Mouse (Mus musculus) cerebellum, postnatal 10 days (tissue): ENCODE measurements around the gene Tigd3.

Source experiments
- DNase-seq, 2 experiments: peaks; one replicate each; pipeline ENCODE4 v3.0.0; 2021; ENCODE audit warnings: mixed read lengths in 2 of 2

Tigd3 gene

DNA sequence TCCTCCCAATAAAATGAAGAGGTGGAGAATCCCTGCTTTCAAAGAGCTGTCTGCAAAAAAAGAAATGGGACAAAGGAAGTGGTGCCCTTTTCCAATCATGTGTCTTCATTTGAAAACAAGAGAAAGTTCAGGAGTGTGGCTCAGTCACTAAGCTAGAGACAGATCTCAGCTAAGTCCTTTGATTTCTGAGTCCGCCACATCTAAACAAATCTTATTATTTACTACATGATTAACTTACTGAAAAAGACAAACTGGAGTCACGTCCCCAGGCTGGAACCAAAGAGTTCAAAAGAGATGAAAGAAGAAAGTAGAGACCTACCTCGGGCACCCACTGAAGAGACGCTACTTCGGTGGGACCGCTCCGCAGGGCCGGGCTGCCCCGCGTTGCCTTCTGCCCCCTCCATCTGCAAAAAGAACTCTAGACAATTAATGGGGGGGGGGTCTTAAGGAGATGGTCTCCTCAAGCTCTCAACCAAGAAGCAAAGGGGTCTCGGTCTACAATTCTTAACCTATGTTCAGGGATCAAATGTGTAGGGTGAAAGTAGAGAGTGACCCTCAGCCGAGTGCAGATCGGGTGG, 19.5 kb downstream of the Tigd3 start:
- DNase-seq, result no peak

DNA sequence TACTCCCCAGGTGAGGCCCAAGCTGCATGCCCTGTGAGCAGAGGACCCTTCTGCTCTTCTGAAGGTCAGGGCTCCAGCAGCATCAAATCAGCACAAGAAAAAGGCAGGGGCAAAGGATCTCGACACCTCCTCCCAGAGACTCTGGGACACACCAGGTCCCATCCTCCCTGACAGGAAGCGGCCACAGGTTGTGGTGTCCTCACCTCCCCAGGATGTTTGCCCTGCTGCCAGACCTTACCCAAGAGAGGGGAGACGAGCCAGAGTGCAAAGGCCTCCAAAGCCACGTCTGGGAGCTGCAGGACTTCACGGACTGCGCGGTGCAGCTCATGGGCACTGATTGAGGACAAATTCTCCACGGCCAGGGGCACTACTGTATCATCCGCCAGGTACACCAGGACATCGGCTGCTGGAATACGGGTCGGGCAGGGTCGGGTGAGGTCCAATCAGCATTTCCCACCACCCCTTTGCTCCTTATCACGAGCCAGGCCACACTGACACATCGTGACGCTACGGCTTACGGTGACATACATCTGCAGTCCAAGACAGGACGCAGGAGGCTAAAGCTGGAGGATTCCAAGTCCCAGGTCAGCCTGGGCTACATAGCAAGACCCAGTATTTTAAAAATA, 20.9 kb downstream of the Tigd3 start:
- no peak for DNase-seq

DNA sequence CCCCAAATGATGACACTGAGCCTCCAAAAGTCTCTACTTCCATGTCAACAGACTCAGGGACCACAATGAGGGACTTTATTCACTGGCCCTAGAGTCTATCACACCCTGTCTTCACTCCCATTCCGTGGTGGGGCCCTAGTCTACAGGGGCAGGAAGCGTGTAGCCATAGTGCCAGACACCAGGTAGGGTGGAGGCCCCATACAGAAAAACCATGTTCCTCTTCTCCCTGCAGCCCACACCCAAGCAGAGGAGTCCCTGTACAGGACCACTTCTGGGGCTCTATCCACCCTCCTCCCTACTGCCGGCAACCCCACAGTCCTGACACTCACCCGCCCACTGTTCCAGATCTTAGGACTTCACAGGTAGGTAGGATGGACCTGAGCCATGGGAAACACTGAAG, 21.4 kb downstream of the Tigd3 start:
- DNase-seq, result no peak

DNA sequence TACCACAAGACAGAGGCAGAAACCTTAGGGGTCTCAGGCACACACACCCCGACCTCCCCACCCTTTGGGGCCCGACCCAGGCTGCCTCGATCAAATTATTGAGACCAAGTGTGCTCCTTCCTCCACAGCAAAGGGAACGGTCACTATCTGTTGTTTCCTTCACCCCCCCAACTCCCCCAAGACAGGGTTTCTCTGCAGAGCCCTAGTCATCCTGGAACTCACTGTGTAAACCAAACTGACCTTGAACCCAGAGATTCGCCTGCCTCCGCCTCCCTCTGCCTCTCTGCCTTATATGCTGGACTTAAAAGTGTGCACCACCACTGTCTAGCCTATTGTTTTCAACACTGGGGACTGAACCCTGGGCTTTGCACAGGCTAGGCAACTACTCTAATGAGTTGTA, 22.3 kb downstream of the Tigd3 start:
- DNase-seq, result no peak

DNA sequence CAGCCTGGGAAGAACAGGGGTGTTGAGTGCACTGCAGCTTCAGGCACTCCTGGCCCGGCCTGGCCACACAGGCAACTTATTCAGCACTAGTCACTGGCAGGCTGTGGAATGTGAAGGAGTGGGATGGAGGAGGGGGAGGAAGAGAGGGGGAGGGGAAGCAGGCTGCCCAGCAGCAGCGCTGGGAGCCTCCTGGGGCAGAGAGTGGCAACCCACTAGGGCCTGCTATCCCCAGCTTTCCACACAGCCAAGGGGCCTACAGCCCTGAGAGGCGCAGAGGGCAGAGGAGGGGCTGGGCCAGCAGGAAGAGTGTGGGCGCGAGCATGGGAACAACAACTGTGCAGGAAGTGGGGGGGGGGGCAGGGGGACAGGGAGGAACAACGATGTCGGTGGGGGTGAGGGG, 22.7 kb downstream of the Tigd3 start:
- DNase-seq, result no peak

DNA sequence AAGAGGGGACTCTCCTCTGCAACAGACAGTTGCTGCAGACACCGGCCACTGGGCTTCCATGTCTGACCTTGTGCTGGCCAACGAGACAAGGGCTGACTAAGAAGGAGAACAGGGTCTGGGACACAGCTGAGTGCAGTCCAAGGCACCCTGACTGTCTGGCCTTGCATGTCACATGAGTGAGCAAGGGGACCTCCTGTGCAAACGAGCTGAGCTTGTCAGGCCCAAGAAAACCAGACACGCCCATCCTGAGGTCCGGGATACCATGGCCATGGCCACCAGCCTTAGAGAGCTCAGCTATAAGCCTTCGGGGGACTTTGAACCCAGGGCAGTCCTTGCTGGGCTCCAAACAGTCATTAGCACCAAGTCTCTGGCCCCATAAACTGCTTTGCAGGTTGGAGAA, 25.9 kb downstream of the Tigd3 start:
- DNase-seq, result no peak

DNA sequence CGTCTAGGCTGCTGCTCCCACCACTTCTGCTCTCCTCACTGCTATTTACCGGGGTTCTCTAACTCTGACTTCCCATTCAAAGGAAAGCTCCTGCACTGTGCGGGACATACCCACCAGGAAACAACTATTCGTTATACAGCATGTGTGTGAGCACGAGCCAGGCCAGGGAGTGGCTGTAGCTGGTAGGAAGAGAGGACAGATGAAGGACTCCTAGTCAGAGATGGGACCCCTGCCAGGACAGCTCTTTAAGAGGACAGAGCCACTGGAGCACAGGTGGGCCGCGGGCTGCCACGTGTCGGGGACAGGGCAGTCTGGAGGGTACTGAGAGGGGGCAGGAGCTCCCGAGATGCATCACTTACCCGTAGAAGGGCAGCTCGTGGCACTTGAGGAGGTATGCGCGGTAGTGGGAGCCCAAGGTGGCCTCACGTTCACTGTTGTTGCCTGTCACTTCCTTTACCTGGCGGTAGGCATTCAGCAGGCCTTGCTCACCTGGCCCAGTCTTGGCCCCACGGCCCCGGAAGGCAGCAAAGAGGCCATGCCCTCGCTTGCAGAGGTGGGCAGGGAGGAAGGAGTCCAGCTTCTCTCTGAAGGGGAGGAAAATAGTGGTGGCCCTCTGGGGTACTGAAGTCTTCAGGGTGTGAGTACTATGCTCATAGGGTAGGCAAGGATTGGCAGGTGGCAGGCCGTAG, 29.1 kb downstream of the Tigd3 start:
- no peak for DNase-seq

DNA sequence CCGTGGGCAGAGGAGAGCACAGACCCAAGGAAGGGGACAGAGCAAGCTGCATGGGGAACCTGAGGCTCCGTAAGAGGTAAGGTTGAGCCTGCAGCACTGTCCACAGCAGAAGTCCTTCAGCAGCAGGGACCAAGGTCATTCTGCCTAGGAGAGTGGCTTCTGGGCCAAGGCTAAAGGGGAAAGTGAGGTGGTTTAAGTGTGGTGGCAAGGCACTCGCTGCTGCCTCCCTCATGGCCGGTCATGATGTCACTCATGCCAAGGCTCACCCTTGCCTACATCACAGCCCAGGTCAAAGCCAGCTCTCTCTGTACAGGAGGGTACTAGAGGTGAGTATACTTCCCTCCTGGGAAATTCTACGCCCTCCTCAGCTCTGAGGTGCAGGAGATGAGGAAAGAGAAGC, 30.2 kb downstream of the Tigd3 start:
- DNase-seq, result no peak

DNA sequence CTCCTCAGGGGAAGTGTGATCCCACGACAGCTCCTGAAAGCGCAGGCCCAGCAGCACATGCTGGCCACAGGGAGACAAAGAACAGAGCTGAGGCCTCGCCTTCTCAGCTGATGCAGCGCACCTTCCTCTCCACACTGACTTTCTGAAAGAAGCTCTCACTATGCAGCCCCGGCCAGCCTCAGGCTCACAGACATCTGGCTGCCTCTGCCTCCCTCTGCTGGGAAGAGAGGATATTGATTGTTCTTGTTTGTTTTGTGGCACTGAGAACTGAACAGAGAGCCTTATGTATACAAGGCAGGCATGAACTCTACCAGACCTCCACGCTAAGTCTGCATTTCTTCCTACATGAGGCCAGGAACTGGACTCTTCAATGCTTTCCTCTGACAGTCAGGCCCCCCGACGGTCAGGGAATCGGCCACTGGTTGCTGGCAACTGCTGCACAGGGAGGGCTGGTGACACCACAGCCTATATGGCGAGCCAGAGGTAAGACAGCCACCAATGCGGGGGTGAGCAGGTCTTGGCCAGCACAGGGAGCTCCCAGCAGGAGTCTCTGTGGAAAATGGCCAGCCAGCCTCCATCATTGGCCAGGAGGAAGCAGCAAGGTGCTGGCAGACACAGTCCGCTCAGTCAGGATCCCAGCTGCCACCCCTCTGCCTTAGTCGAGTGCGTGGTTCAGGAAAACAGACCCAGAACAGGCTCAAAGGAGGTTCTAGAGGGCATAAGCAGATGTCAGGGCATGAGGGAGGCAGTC, 31.4 kb downstream of the Tigd3 start:
- DNase-seq, result peak; percentile 57 to 66

DNA sequence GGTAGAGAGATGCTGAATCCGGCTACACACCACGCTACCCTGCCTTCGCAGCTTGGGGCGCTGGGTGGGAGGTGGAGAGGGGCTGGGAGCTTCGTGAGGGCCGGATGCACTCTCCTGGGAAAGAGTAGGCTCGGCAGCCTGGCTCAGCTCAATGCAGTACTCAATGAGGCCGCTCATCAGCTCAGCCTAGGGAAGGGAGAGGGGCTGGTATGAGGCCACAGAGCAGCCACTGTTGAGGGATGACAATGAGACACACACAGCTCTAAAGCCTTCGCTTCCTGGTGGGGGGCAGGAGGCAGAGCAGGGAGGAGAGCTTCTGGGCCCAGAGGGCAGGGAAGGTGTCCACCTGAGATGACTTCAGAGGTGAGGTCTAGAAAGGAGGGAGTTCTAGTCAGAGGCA, 37.3 kb downstream of the Tigd3 start:
- DNase-seq, result no peak

DNA sequence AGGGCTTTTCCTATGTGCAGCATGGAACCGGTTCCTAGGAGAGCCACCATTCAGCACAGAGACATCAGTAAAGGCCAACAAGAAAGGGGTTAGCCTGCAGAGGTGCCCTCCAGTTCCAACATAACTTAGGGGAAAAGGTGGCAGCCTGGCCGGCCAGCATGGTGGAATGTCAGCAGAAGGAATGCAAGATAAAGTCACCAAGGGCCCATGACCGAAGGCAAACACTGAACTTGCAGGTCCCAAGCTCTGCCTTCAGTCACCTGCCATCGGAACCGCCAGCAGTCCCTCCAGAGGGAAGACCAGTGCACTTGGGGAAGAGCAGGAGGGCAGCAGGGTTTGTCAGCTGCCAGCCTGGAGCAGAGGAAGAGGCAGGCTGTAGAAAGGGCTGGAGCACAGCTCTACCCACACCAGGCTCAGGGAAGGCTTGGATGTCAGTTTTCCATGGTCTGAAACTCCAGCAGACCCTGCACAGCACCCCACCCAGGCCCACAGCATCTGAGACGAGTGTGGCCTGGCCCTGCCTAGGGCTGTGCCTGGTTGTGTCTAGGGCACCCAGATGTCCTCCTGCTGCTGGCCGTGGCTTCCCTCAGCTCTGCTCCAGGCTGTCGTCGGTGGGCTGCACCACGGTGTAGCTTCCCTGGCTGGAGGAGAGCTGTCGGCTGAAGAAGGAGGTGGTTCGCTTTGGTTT, 41.8 kb downstream of the Tigd3 start:
- DNase-seq, result no peak

DNA sequence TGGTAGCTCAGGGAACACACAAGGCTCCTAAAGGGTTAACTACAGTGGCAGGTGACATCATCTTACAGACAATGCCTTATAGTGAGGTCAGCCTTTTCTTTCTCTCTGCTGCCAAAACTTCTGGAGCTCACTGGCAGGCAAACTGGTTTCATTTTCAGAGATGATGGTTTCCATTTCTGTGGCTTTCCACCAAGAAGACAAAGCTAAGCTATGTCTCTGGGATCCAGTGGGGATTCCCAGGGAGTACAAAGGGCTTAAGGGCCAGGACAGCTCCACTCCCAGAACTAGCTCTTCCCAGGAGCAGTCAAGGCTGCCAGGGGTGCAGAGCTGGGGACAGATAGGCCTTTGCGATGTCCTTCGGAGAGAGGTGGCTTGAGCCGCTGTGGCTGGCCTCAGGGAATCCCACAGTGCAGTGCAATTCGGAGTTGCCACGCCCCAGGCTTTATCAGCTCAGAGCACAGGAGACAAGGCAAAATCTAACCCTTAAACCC, 42.4 kb downstream of the Tigd3 start:
- no peak for DNase-seq

DNA sequence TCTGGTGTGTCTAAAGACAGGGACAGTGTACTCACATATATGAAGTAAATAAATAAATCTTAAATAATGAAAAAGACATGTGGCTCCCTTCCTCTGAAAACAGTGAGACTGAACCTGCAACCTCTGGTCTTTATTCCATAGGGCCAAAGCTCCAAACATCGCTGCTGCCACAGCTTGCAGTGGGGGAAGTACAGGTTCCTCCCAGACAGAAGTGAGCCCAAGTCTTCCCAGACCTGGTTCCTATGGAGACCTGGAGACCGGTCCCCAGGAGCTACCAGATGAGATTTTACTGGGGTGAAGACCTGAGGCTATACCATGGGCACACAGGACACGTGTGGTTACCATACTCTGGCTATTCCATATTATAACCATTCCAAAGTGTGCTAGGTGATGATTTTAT, 43.1 kb downstream of the Tigd3 start:
- no peak for DNase-seq

DNA sequence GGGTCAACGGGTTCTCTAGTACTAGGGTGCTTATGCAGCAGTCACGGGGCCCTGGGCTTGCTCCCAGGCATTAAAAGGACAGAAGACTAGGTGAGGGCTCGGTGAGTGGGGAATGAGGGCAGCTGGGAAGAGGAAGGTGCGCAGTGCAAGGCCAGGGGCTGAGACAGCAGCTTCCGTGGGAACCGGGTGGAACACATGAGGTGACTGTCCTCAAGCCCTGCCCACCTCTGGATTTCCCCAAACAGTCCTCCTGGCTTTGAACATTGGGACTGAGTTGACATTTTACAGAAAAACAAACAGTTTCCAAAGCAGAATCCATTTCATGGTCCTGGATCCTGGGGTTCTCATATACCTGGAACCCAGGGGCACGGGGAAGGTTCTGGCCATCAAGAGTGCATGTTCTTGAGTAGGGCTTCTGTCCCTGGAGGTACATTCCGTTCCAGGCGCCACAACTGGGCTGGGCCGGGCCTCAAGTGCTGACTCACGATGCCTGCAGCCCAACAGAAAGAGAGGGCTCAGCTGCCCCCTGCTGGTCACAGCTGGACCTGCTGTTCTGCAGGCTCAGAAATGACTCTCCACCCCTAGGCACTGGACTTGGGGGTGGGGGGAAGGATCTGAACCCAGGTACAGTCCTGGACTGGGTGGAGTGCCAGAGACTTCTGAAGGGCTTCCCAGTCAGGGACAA, 44.0 kb downstream of the Tigd3 start:
- DNase-seq, result peak; percentile 96 to 99

DNA sequence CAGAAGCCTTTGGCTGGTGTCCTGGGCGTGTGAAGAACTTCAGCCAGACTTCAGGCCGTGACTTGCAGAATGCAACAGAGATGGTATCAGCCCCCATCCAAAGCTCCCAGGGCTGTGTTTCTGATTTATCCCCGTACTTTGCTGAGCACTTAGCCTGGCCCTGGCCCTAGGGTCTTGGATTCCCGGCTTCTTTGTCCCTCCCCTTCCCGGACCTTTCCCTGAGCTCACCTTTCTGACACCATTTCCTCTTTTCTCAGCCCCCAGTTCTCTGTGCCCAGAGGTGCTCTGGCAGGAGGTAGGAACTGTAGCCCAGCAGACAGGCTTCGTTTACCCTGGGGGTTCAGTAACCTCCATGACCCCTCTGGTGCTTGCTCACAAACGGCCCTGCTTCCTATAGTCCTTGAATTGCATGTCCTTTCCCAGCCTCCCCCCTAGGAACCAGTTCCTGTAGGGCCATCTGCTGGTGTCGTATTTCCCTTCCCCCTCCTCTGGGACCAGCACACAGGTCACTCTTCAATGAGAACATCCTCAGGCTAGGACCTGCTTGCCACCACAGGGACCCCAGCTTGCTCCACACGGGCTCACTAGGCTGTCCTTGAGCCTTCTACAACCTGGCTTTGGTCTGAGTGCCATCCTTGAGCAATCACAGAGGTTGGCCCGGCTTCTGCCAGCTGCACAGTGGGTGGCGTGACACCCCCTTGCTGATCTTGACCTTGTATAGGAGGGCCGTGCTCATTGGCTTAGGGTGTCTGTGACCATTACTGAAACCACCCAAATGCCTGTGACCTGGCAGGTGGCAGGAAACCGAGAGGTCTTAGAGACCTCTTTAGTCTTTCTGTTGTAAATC, 44.9 kb downstream of the Tigd3 start:
- DNase-seq, result peak; percentile 51 to 56

DNA sequence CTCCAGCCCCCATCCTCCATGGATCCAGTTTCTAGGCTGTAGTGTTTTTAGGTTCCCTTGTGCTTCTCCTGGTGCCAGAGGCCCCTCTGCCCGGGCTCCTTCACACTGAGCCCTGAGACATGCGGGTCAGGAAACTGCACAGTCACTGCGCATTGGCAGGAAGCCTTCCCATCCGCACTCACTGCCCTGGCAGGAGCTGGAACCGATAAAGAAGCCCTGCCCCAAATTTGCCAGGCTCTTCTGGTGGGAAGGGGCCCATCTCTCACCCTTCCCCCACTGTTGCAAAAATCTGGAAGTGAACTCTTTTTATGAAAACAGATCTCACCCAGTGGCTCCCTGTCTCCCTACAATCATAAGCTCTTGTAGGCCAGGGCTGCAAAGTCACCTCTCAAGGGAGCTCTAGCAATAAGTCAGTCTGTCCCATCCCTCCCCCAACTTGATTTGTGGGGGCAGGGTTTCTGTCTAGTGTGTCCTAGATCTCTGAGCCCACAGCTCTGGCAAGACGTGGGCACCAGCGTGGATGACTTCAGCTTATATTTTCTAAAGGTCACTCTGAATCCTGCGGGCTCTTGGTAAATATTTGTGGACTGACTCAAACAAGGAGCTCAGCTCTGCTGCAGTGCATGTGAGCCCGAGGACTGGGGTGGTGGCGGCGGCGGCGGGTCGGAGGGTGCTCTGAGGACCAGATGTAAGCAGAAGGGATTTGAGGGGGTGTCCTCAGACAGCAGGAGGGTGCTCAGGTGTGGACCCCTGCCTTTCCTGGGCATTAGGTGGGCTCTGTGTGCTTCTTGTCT, 45.7 kb downstream of the Tigd3 start:
- DNase-seq, result peak; percentile 75 to 77

DNA sequence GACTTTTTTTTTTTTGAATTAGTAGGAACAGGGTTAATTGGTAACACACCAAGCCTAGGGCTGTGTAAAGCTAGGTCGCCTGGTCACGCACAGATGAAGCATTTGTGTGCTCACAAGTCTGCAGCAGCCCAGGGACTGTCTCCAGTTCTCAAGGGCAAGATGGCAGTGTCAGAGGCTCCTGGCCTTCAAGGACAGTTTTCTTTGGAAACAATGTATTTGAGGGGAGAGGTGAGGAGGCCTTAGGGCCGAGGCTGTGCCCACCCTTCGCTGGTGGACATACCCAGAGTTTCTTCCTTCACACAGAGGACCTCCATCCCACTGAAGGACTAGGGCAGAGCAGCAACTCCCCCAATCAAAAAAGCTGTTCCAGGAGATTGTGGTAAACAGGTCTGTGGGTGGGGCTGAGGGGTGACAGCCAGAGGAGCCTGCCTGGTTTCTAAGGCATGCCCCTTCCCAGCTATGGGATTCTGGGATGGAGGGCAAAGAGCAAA, 46.6 kb downstream of the Tigd3 start:
- DNase-seq, result peak; percentile 41 to 62

DNA sequence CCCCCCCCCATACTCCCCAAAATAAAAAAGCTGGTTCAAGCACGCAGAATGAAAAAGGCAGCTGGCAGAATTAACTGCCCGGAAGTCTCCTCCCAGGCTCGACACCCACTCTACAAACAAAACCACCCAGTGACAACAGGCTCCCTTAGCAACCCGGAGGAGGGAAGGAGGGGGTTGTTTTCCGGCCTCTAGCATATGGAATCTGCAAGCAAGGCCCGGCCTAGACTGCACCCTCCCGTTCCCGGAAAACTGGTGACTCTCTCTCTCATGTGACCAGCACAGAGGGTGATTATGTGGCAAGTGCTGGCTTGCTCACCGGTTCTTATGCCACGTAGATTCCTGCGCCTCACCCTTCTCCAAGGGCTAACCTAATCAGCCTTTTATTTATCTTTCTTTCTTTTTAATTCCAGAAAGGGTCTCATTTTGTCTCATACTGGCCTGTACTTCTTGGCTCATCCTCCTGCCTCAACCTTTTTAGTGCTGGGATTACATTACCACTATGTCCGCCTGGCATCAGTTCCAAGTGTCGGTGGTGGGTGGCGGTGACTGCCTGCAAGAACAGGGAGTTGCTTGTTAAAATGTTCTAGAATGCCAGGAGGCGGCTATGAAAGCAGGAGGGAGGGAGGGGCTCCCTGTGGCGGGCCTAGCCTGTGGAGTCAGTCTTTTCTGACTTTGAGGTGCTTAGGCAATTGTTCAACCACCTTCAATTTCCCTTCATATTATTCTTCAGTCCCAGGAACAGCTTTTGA, 47.2 kb downstream of the Tigd3 start:
- DNase-seq, result peak; percentile 87 to 89

DNA sequence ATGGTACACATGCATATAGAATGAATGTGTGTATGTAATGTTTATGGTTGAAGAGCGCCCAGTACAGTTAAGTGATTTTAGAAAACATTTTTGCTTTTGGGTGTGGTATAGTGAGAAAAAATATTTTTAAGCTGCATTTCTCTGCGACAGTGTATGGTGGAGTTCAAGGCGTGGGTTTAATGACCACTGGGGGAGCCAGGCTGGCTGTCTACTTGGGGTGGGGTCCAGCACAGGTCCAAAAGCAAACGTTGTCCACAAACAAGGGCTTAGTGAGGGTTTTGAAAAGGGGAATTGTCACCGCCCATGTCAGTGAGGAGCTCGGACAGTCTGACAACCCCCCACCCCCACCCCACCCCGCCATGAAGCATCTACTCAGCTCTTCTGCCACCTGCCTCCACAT, 47.8 kb downstream of the Tigd3 start:
- peak; percentile 67 to 74 for DNase-seq
